Mouse (Mus musculus): Measurements from ENCODE around the gene Ddx24. TPM values are rescaled to one million over a fixed set of nuclear protein-coding genes. Genes with fewer than 3 reads are reported as not detected.
"Not testable (repeated sequence)": the region's sequence is repeated elsewhere in the genome, so short reads cannot be mapped to it uniquely, and the experiment has no call there.

The Ddx24 gene
- 10 to 100 TPM; 78.8 to 86.6 TPM for total RNA-seq (2021)
- long read RNA-seq, experiment 1, transcript Ddx24-201 (9 exons, 2,850 nt), result major isoform, 130 of 149 reads
- long read RNA-seq, experiment 1, partial matches to known transcripts, result 10 of 149 reads
- long read RNA-seq, experiment 1, other reads (novel, unspliced or antisense), result 5 of 149 reads
- long read RNA-seq, experiment 2, transcript Ddx24-201 (9 exons, 2,850 nt), result major isoform, 124 of 145 reads
- long read RNA-seq, experiment 2, partial matches to known transcripts, result 5 of 145 reads
- long read RNA-seq, experiment 2, other reads (novel, unspliced or antisense), result 12 of 145 reads

- intact Hi-C loops (cut with DNase I), result loop anchor here (1.0 to 10.0 kb wide), 2 partner anchors 66 to 219 kb away; no protein-coding TSS in a partner anchor
- DNase-seq, result peak; percentile 96 to 98
These were observed at the start of gene Ddx24 for GRCm38 (mm10) chr12:103425729-103426470. Gene Ddx24 (minus strand): TSS chr12:103425830.

- intact Hi-C loops (cut with DNase I), result no loop called here
These were observed 48.9 kb upstream of the Ddx24 start for GRCm38 (mm10) chr12:103474481-103474880.

GRCm38 (mm10) chr12:103457140-103457539 is 31.5 kb upstream of the Ddx24 start, which contains the start of gene Ifi27l2b:
Gene Ifi27l2b (minus strand): TSS chr12:103457223.
- no peak for DNase-seq

More at GRCm38 (mm10) chr12:103474481-103474880, 48.9 kb upstream of the Ddx24 start:
- DNase-seq, result no peak

GRCm38 (mm10) chr12:103456727-103457126 is 31.1 kb upstream of the Ddx24 start:
- DNase-seq; intact Hi-C loops (cut with DNase I): not testable (repeated sequence)

More at GRCm38 (mm10) chr12:103457140-103457539, 31.5 kb upstream of the Ddx24 start, which contains the start of gene Ifi27l2b:
- intact Hi-C loops (cut with DNase I), result no loop called here

GRCm38 (mm10) chr12:103453361-103453760 is 27.7 kb upstream of the Ddx24 start:
- DNase-seq, result no peak
- intact Hi-C loops (cut with DNase I), result no loop called here

GRCm38 (mm10) chr12:103445060-103445459 is 19.4 kb upstream of the Ddx24 start:
- DNase-seq, result no peak
- intact Hi-C loops (cut with DNase I), result no loop called here

GRCm38 (mm10) chr12:103444261-103444660 is 18.6 kb upstream of the Ddx24 start:
- DNase-seq; intact Hi-C loops (cut with DNase I): not testable (repeated sequence)

GRCm38 (mm10) chr12:103443524-103443923 is 17.9 kb upstream of the Ddx24 start, which contains the start of gene Ifi27l2a:
Gene Ifi27l2a (minus strand): TSS chr12:103443680.
- DNase-seq, result no peak
- intact Hi-C loops (cut with DNase I), result no loop called here

GRCm38 (mm10) chr12:103437601-103438000 is 12.0 kb upstream of the Ddx24 start:
- no peak for DNase-seq
- intact Hi-C loops (cut with DNase I), result no loop called here

GRCm38 (mm10) chr12:103434861-103435260 is 9.2 kb upstream of the Ddx24 start:
- intact Hi-C loops (cut with DNase I), result no loop called here
- DNase-seq, result no peak

GRCm38 (mm10) chr12:103433986-103434731 is 8.5 kb upstream of the Ddx24 start, which contains the start of gene Ifi27:
Gene Ifi27 (plus strand): TSS chr12:103434211.
- intact Hi-C loops (cut with DNase I), result no loop called here
- DNase-seq, result peak; percentile 63 to 73

GRCm38 (mm10) chr12:103433430-103433829 is 7.8 kb upstream of the Ddx24 start:
- intact Hi-C loops (cut with DNase I), result no loop called here
- peak in 1 of 2 experiments; percentile 7 for DNase-seq

- intact Hi-C loops (cut with DNase I), result loop anchor here (1.0 to 10.0 kb wide), 2 partner anchors 66 to 218 kb away; no protein-coding TSS in a partner anchor
- DNase-seq, result no peak
These were observed 1.1 kb upstream of the Ddx24 start for GRCm38 (mm10) chr12:103426710-103427109.

GRCm38 (mm10) chr12:103425016-103425728 is 458 bp downstream of the Ddx24 start:
- DNase-seq, result no peak
- intact Hi-C loops (cut with DNase I), result loop anchor here (10.0 kb wide), 1 partner anchor 220 kb away; no protein-coding TSS in a partner anchor

GRCm38 (mm10) chr12:103408144-103408543 is 17.5 kb downstream of the Ddx24 start:
- intact Hi-C loops (cut with DNase I), result no loop called here
- no peak for DNase-seq

- DNase-seq, result no peak
- intact Hi-C loops (cut with DNase I), result no loop called here
These were observed 17.9 kb downstream of the Ddx24 start, which contains the start of gene 9330161L09Rik for GRCm38 (mm10) chr12:103407720-103408119. Gene 9330161L09Rik (minus strand): TSS chr12:103407820.

- intact Hi-C loops (cut with DNase I), result no loop called here
- DNase-seq, result no peak
These were observed 21.5 kb downstream of the Ddx24 start for GRCm38 (mm10) chr12:103404131-103404530.

- intact Hi-C loops (cut with DNase I), result no loop called here
- no peak for DNase-seq
These were observed 28.9 kb downstream of the Ddx24 start for GRCm38 (mm10) chr12:103396751-103397150.

- no peak for DNase-seq
- intact Hi-C loops (cut with DNase I), result no loop called here
These were observed 29.9 kb downstream of the Ddx24 start for GRCm38 (mm10) chr12:103395486-103396275.

Measured in heart, postnatal 14 days (tissue).